Mouse (Mus musculus): Measurements from ENCODE around the gene Lta.

GRCm38 (mm10) chr17:35157661-35158175 is 47.4 kb downstream of the Lta start:
- TF ChIP-seq CTCF (IDR thresholded peaks at IDR 0.05; ENCODE audit: insufficient read depth, low read length) (no peak), POLR2A (IDR thresholded peaks at IDR 0.05; ENCODE audit: borderline replicate concordance, extremely low read depth, low read depth, low read length) (no peak)

Measured in lung, adult 2 months (tissue).